8 mouse cellular contexts compared by ENCODE assay signal in the genomic region with DNA sequence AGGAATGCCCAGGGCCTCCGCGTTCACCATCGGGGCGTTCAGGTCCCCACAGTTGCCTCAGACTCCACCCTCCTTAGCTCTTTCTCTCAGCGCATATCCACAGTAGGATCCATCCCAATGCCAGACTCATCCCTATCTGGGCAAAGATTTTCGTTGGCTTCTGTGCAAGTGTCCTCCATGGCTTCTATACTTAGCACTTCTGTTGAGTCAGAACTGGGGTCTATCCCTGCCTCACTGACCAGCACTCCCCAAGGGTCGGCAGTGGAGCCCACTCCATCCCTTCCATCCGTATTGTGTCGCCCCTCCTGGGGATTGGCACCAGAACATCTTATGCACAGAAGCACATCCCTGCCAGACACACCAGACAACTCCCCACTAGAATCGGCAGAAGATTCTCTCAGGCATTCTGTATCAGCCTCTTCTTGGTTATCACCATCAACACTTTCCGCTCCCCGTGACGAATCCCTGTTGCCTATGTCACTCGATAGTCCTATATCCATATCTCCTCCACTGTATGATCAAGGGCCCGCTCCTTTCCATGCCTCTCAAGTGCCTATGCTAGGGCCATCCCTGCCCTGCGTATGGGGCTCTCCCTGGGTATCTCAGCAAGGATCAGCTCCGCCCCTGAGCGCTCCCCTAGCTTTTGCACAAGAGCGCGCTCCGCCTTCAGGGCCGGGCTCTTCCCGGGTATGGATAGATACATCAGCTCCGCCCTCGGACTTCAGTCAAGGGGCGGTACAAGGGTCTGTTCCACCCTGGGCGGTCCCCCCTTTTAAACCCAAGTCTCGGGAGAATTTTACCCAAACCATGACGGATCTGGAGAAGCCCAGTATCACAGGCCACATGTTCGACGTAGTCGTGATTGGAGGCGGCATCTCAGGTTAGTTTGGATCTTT. TPM values are rescaled to one million over a fixed set of nuclear protein-coding genes. Genes with fewer than 3 reads are reported as not detected.
DNase-seq lines count a peak whose midpoint lies in the region; ATAC-seq and TF ChIP-seq lines count a peak whose summit lies in the region.

Gene Maoa, plus strand, starts transcription at position 665 of the 896 bp plus-strand sequence.

- H3K4me1 ChIP-seq in hindbrain, postnatal 0 days (ENCODE audit: insufficient read depth, low read length) = no peaks in the 10 kb centered on the region

- peak within 1 kb of the TSS; percentile 47 for H3K4me3 ChIP-seq in hindbrain, postnatal 0 days (ENCODE audit: low read length)

- peak within 1 kb of the TSS; percentile 52 for H3K9ac ChIP-seq in hindbrain, postnatal 0 days (replicated peaks; ENCODE audit: low read length)

- H3K9me3 ChIP-seq in hindbrain, postnatal 0 days (ENCODE audit: low read length) = no peaks in the 10 kb centered on the region

- H3K36me3 ChIP-seq in hindbrain, postnatal 0 days (ENCODE audit: insufficient read depth, low read length) = no peaks in the 10 kb centered on the region

- no peaks in the 10 kb centered on the region for H3K27me3 ChIP-seq in hindbrain, postnatal 0 days (ENCODE audit: insufficient read depth, low read length)

- TF ChIP-seq CTCF in hindbrain, postnatal 0 days (IDR thresholded peaks at IDR 0.05; ENCODE audit: low read depth) = no peak

- peak within 1 kb of the TSS; percentile 89 for H3K27ac ChIP-seq in hindbrain, postnatal 0 days

- DNase-seq in adrenal gland, adult (ENCODE audit: inconsistent age in 2 of 2, low spot score in 1 of 2) = peak; percentile 85 to 91
- DNase-seq in cerebellum, postnatal 4 days (ENCODE audit: low spot score in 2 of 2) = peak; percentile 21 to 50
- peak; percentile 39 to 59 for DNase-seq in gastrocnemius, adult 8-10 months (ENCODE audit: low spot score in 2 of 2)
- peak; percentile 86 for DNase-seq in hindbrain, postnatal 0 days (ENCODE audit: low spot score)
- DNase-seq in left cerebral cortex, adult 11 months (ENCODE audit: low spot score) = peak; percentile 62
- peak; percentile 75 for DNase-seq in lung, postnatal 25 days (ENCODE audit: low spot score)
- peak; percentile 23 for DNase-seq in retina, postnatal 7 days (ENCODE audit: low read depth, low spot score)
- DNase-seq in urinary bladder, adult 2 months (ENCODE audit: low spot score) = peak; percentile 35

- H3K4me2 ChIP-seq in hindbrain, postnatal 0 days (ENCODE audit: low read depth, low read length) = peak within 1 kb of the TSS; percentile 70

- peak; percentile 88 for ATAC-seq in hindbrain, postnatal 0 days

- WGBS in hindbrain, postnatal 0 days = 24% methylated on average over 33 of the region's 33 CpGs

RNA-seq across cellular contexts. Expression of gene Maoa, which starts in this region (rescaled TPM):
- total RNA-seq in gastrocnemius, adult 8-10 months (2022) = 1 to 10 TPM; 4.1 to 5.3 (median 4.7) TPM
- total RNA-seq in hindbrain, postnatal 0 days (2014; rRNA removed) = 20.3 and 23.0 TPM in 2 replicates
- 30.6 and 30.8 TPM in 2 replicates for polyA plus RNA-seq in hindbrain, postnatal 0 days (2015; fragmentation: Nextera tagmentation; extraction: Ambion mirVana)
- 16.6 and 17.4 TPM in 2 replicates for polyA plus RNA-seq in urinary bladder, adult 2 months (2012; rRNA removed)

Comparison
In these comparisons a context has a peak if more than half of its experiments do, and no peak if none do; other contexts are left out.
1. Peak in every context shown above with its lines: DNase-seq, ATAC-seq, H3K4me3 ChIP-seq and H3K27ac ChIP-seq.
2. DNase-seq: peak in every context shown above with its lines; median percentile 88 in adrenal gland, adult; 86 in hindbrain, postnatal 0 days; 75 in lung, postnatal 25 days; 62 in left cerebral cortex, adult 11 months; 49 in gastrocnemius, adult 8-10 months; 36 in cerebellum, postnatal 4 days; 35 in urinary bladder, adult 2 months; 23 in retina, postnatal 7 days.